Mouse (Mus musculus): ENCODE measurements around the gene Arhgef28.

Gene Arhgef28

DNA sequence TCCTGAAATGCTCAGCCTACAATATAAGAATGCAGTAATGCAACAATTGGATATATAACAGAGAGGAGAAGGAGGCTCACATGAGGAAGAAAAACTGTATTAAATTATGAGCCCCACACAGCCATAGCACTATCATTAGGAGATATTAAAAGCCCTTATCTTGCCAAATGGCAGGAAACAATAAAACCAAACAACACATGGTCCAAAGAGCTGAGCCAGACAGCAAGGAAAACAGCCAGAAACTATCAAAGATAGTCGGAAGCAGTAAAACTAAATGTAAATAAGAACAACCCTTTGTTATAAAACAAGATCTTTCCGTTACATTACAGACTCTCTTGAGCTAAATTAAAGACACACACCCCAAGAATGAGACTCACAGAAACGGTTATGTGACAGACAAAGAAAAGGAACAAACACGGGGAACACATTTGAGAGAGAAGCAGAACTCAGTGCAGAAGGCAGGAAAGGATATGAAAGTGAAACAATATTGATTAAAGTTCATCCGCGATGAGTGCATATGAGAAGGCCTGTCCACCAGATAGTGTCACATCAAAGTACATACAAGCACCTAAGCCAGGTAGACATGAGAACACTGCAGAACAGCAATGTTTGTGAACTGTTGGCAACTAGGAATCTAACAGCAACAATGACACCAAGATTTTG lies 231.6 kb downstream of the Arhgef28 start:
- DNase-seq (ENCODE audit: extremely low read depth, low read depth) = no peak

DNA sequence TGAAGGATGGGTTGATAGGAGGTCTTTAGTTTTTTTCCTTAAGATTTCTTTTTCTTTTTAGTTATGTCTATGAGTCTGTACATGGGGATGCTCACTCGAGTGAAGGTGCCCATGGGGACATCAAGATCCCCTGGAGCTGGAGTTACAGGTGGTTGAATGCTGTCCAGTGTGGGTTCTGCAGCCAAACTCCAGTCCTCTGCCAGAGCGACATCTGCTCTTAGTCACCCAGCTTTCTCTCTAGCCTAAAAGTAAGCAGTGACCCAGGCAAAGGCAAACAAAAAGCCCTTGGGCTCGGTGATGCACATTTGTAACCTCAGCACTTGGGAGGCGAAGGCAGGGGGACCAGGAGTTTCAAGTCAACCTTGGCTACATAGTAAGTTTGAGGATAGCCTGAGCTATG lies 232.3 kb downstream of the Arhgef28 start:
- DNase-seq (ENCODE audit: extremely low read depth, low read depth) = no peak

DNA sequence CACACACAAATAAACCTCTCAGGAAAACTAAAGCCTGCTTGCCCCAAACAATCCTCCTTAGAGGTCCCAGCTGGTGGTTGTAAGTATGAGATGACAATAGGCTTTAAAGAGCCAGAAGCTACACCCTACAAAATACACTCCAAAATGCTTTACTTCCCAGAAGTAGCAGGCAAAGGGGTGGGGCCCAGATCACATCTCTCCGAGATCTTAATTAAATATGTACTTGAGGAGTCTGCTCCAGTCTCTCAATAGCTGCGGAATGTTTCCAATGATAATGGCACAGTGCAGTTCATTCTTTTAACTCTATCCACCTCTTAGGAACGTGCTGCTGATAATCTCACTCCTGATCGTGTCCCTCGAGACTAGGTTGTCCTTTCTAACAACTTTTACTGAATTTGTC lies 240.2 kb downstream of the Arhgef28 start:
- no peak for DNase-seq (ENCODE audit: extremely low read depth, low read depth)

DNA sequence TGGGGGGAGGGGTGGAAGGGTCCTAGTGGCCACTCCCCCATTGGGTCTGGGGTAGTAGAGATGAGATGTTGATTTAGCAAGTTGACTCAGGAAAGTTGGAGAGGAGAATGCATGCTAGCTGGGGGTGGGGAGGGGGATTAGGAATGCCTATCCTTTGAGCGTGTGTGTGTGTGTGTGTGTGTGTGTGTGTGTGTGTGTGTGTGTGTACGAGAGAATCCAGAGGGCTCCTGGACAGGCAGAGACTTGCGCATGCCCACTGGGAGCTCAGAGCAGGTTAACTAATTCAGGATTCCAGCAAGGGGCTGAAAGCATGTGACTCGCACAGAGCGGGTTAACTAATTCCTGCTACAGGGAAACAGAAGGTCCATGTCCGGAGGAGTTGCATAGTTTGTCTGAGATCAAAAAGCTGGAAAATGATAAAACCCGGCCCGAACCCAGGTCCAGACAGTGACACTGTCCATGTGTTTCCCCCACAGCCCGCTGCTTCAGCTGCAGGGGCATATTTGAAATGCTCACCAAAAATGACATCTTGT lies 241.3 kb downstream of the Arhgef28 start:
- no peak for DNase-seq (ENCODE audit: extremely low read depth, low read depth)

DNA sequence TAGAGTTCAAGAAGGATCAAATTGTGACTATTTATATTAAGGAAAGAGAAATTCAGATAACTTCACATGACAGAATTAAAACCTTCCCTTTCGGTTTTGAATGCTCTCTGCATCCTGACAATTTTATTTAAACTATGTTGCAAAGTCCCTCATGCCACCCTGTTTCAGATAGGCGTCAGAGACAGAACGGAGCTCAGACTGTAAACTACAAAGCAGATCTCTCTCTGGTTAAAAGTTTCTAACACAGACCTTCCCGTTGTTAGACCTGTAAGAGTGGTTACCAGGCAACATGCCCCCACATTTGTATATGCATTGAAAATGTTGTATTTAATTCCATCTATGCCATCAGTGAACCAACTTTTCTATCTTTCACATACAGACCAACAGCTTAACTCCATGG lies 246.1 kb downstream of the Arhgef28 start:
- no peak for DNase-seq (ENCODE audit: extremely low read depth, low read depth)

DNA sequence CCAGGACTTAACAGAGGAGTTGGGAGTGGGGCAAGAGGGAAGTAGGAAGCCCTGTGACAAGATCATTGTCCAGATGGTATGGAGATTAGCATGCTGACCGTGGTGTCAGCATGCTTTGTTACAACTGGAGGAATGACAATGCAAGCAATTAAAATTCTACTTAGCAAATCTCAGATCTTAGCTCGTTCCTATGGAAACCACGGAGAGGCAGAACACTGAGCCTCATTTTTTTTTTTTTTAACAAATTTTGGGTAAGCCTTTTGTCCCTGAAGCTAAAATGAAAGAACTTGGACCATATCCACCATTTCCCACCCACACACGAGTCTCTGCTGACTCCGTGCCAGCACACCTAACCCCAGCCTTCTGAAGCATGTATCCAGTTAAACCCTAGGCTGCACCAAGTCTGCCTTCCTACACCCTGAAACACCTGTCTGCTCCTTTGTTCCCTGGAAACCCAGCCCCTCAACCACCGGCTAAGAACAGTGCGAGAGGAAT lies 246.8 kb downstream of the Arhgef28 start:
- DNase-seq (ENCODE audit: extremely low read depth, low read depth) = no peak

DNA sequence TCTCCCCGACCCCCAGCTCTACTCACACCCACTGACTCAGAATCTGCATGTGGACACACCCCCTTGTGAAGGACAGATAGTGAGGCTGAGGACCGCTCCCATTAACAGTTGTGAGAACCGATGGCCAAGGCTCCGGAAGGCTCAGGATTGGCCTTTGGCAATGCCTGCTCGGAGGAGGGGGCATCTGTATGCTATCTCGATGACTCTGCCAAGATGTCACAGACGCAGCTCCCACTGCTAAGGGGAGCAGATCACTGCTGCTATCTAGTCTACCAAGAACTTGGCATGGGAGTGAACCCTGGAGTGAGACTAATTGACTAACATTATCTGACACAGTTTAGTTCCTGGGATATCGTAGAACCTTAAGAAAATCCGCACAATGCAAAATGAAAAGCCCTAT lies 250.5 kb downstream of the Arhgef28 start:
- DNase-seq (ENCODE audit: extremely low read depth, low read depth) = no peak

DNA sequence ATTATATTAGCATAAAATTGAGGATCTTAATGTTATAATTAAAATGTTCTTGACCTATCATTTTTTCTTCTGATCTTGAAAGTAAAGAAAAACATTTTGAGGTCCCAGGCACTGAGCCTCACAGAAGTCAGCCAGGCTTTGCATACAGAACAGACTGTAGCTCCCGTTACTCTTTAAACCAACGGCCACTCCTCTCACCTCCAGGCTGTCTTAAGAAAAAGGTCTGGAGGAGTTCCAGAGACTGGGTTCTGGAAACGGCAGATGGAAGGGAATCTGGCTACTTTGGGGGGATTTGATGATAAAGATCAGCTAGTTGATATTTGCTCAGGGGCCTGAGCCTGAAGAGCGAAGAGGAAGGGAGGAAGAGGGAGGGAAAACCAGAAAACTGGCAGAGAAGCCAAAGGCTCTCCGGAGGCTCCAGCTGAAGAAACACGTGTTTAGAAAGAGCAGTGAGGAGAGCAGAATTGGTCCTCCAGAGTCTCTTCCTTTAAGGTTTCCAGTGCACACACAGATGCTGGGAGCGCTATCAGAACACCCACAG lies 251.2 kb downstream of the Arhgef28 start:
- no peak for DNase-seq (ENCODE audit: extremely low read depth, low read depth)

DNA sequence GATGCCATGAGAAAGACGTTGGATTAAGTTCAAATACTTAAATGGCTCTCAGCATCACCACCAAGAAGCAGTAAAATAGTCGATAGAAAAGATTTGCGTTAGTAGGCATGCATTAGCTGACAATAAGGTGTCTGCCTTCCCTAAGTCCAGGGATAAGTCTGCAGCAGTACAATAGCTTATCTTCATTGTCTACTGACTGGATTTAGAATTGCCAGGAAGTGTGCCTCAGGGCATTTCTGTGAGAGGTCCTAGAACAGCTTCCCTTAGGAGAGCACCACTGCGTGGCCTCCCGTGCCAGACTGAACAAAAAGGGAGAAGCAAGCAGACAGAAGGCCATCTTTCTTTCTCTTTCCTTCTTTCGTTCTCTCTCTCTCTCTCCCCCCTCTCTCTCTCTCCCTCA lies 252.2 kb downstream of the Arhgef28 start:
- no peak for DNase-seq (ENCODE audit: extremely low read depth, low read depth)

DNA sequence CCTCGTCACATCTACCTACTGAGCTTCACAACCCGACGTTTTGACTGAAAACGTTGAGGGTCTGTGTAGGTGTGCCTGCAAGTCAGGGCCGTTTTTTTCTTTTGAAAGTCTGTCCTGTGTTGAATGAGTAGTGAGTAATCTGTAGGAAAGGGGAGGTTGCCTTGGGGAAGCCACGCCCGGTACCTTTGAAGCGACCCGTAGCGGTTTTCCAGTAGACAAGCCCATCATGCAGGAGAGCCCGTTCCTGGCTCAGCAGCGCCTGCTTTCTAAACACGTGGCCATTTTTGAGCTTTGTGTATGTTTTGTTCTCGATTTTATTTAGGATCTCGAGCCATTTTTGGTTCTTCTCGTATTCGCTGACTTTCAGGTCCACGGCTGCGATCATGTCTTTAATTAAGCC lies 252.7 kb downstream of the Arhgef28 start:
- DNase-seq (ENCODE audit: extremely low read depth, low read depth) = no peak

DNA sequence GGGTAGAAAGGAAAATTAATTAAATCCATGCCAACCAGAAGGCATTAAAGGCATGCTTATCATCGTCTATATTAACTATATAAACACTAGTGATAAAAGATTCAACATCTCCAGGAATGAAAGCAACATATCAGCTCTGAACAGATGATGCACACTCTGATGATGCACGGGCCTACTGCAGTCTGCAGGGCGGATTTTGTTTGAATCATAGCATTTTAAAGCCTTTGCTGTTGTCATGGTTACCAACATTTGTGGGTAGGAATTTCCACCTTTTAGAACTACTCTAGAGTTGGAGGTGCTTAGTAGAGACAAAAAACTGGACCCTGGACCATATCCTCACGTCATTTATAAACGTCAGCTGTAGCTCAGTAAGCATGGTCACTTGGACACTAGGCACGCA lies 257.4 kb downstream of the Arhgef28 start:
- no peak for DNase-seq (ENCODE audit: extremely low read depth, low read depth)

DNA sequence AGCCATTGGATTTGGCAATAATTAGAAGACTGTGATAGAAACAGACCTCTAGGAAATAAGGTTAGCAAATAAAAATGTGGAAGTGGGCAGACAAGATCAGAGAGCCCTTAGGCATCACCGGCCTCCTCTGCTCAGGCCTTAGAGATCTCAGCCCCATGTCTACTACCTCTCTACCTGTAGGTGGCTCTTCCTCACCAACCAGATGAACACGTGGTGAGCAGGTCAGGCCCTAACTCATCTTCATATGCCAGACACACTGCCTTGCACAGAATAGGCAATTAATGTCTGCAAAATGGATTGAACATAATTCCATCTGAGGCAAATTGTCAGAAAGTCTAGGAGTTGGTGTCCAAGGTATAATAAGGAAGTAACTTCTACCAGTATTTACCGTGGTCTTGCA lies 258.6 kb downstream of the Arhgef28 start:
- DNase-seq (ENCODE audit: extremely low read depth, low read depth) = no peak

DNA sequence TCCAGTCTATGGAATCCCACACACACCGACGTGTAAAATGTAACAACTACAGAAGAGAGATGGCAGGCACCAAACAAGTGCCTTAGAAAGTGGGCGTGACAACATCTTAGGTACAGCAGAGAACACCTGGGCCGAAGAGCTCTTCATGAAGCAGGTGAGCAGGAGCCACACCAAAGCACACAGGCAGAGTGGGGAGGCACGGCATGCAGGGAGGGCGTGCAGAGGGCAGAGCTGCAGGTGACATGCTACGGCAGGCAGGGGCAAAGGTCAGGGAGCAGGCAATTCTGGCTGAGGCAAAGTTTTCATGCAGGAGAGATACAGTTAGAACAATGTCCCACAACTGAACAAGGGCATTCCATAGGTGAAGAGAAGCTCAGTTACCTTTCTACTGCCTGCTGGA lies 259.8 kb downstream of the Arhgef28 start:
- DNase-seq (ENCODE audit: extremely low read depth, low read depth) = no peak

DNA sequence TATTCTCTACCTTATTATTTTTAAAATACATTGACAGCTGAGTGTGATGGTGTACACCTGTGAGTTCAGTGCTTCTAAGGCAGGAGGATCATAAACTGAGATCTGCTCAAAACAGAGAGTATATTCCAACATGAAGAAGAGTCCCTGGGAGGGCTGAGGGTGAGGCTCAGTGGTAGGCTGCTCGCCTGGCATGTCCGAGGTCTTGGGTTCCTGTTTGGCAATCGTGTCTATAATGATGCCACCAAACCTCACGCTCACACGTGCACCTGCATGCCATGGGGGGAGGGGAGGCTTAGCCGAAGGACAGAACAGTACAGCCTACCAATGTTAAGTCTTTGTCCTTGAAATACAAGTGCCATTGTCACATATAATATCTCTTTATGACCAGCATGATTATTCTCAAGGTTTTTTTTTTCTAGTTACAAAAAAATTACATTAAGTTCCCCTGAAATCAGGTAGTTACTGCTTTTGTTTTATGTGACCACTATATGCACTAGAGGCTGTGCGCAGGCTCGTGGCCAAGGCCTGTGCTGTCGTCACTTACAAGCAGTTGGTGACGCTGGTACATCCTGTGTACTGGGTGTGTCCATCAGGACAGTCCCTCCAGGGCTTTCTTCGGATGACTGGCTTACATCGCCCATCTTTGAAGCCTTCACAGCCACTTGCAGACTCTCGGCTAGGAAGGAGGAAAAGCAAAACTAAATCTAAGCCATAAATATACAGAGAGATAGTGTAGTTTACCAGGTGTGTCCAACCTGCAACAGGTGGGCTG lies 264.1 kb downstream of the Arhgef28 start:
- no peak for DNase-seq (ENCODE audit: extremely low read depth, low read depth)

DNA sequence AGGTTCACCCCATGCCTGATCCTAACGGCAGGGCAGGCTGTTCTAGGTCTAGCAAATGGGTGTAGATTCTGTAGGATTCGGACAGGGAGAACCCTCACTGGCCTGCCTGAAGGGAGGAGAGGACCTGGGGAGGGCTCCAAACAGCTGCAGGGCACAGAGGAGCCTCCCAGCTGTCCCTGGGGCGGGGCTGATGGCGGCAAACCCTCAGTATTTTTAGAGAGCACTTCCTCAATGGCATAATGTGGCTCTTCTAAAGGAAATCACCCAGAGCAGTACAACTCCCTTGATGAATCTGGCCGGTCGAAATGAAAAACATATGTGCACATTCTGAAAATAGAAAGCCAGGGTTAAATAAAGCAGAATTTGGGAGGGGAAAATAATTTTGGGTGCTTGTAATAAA lies 265.1 kb downstream of the Arhgef28 start:
- DNase-seq (ENCODE audit: extremely low read depth, low read depth) = no peak

DNA sequence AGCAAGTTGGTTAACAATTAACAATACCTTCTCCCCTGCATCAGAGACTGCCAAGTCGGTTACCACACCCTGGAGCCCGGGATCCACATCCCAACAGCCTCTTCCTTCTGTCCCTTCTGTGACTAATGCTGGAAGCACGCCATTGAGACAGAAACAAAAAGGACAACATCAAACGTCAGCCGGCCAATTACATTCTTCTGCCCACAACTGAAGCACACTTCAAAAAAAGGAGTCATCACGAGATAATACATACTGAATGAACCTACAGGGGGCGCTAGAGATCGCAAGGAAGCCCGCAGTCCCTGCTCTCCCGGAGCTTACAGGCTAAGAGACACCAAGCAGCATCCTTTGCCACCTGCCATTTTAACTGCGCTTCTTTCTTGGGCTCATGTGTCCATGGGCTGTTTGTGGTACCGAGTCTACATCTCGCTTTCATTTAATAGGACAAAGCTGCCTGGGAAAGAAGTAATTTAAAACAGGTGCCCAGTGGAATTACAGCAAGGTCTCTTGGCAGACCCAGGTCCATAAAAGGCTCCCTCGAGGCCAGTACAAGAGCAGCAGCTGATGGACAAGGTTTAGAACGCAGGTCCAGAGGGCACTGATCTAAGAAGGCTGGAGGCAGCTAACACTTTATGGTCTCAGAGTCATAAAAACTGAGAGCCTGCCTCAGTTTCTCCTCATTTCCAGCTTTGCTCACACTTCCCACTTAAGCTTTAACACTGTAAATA lies 266.6 kb downstream of the Arhgef28 start:
- DNase-seq (ENCODE audit: extremely low read depth, low read depth) = no peak

DNA sequence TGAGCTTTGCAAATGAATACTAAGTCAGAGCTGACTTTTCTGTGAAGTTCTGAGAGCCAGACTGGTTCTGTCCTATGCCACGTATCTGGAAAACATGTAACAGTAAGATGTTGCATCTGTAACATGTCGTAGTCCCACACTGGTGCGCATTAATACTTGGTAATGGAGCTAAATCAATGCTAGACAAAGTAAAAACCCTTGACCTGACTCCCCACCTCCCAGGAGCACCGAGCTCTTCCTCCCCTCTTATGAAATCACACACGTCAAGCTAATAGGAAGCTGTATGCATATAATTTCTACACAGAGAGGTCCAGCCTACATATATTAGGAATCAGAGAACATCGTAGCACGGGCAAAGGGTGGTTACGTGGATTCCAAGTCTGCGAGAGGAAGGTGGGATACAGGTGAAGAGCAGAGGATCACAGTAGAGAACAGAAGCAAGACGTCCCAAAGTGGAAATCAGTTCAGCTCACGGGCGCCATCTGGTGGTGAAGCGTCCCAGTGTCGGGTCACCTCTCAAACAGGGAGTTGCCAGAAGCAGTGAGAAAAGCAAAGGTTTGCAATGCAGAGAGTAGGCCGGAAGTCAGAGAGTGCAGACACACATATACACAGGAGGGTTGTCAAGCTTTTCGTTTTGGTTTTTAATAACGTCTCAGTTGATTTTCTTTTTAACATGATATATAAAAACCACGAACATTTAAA lies 267.5 kb downstream of the Arhgef28 start:
- DNase-seq (ENCODE audit: extremely low read depth, low read depth) = peak; percentile 41

DNA sequence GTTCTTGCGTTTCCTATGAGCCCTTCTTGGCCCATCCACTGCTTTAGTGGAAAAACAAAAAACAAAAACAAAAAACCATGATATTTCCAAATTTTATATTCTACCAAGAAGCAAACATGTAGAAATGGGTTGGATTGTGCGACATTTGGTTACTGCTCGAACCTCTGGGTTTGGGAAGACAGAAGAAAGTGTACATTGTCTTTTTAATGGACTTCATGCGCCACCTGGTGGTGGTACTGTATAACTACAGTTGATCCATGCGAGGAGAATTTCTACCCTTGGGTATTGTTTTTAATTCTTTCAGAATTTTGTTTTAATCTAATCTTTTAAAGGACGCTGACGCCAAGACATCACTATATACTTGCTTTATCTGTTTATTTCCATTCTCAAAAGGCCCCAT lies 268.3 kb downstream of the Arhgef28 start:
- DNase-seq (ENCODE audit: extremely low read depth, low read depth) = peak; percentile 22

DNA sequence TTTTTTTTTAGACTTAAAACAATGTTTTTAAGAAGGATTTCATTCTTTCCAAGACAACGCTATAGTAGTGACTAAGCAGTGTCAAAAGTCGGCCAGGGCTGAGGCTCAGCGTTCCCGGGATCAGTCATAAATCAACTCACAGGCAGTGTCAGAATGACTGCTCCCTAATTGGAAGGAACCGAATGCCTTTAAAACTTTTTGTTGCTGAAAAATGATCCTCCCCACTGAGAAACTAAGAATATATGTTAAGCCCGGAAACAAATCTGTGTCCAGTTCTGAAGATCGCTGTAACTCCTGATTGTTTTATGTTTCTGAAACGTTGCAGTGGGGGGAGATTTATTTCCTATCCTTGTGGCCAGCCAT lies 278.1 kb downstream of the Arhgef28 start:
- no peak for DNase-seq (ENCODE audit: extremely low read depth, low read depth)

DNA sequence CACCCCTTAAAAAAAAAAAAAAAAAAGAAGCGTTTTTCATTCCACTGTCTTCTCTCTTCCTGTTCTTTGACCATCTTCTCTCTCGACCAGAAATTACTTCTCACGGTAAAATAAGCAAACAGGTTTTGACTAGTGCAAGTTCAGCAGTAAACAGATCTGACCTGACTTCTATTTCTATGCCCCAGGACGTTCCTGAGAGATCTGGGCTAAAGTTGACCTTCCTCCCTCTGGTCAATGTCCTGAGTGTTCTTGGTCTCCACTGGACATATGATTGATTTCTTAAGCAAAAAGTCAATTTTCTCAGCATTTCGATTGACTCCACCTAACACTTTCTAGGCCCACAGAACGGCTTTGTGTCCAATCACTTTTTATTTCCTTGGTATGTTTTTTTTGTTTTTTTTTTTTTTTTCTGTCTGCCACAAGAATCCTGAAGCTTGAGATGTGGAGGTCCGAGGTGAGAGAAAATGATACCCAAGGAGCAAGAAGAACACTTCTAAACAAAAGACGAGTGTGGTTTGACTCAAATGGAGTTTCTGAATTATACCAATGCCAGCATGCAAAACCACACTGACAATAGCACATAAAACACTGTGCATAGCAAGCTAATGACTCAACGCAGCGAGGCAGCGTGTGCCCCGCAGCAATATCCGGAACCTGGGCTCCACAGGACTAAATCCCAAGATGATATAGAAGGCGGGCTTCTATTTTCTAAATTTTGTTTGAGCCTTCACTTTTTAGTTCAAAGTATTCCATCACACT lies 278.7 kb downstream of the Arhgef28 start:
- no peak for DNase-seq (ENCODE audit: extremely low read depth, low read depth)

DNA sequence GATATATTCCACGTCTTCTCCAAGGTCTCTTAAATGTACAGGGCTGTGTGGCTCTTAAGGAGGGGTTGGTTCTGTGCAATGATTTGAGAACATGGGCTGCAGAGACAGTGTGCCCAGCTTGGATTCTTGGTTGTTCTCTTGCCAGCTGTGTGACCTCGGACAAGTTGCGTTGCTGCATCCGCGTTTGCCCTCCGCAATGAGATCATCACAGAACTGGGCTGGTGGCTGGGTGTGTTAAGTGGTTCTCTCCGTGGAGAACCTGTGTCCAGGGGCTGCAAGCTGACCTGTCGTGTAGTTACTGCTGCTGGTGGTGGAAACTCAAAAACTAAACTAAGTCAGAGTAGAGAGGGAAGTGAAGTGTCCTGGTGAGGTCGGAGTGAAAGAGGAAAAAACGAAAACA lies 279.9 kb downstream of the Arhgef28 start:
- DNase-seq (ENCODE audit: extremely low read depth, low read depth) = no peak
